Mouse (Mus musculus) left cerebral cortex, postnatal 10 days (tissue): ENCODE measurements around the gene Olfr1451. TPM values are rescaled to one million over a fixed set of nuclear protein-coding genes. Genes with fewer than 3 reads are reported as not detected.
"Not testable (repeated sequence)": the region's sequence is repeated elsewhere in the genome, so short reads cannot be mapped to it uniquely, and the experiment has no call there.

ENCODE experiments used
- DNase-seq, 2 experiments: peaks; one replicate each; pipeline ENCODE4 v3.0.0; 2021 to 2022; ENCODE audit warnings: low spot score in 2 of 2, mixed read lengths in 1 of 2; ENCODE audit errors: extremely low spot score in 1 of 2
- intact Hi-C: fragments of 180-260 bp; cut with DNase I; formaldehyde crosslinking; loops from one replicate; pipeline ENCODE4 v1.15.1; 2025
- total RNA-seq, 2 experiments: library from RNA; stranded (reverse); gene quantifications; 2 replicates each; pipeline ENCODE4 v1.2.3; 2021

Gene Olfr1451
- total RNA-seq, result not detected

- no peak for DNase-seq
- intact Hi-C loops, result no loop called here
Measured at GRCm38 (mm10) chr19:12994714-12995113, at the start of gene Olfr1451. TSS of gene Olfr1451 (plus strand) at chr19:12995014.

GRCm38 (mm10) chr19:12949958-12950357 lies 44.9 kb upstream of the Olfr1451 start, which contains the start of gene Olfr1450:
TSS of gene Olfr1450 (plus strand) at chr19:12950258.
- DNase-seq, result no peak
- intact Hi-C loops, result no loop called here

GRCm38 (mm10) chr19:12970082-12970481 lies 24.7 kb upstream of the Olfr1451 start:
- intact Hi-C loops, DNase-seq: not testable (repeated sequence)

- DNase-seq, intact Hi-C loops: not testable (repeated sequence)
Measured at GRCm38 (mm10) chr19:12992316-12992715, 2.5 kb upstream of the Olfr1451 start.

DNA sequence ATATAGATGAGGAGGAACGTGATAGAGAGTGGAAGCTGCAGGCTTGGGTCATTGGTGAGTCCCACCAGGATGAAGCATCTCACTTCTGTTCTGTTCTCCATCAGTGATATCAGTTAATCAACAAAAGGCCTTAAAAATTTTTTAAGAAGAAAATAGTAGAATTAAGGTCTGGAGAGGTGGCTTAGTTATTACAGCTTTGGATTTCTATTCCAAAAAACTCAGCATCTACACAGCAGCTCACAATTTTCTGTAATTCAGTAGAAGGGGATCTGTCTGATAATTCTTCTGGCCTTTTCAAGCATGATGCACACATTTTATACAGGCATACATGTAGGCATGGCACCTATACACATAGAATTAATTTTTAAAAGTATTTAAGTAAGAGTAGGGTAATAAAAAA lies 33.4 kb downstream of the Olfr1451 start, which contains the start of gene Olfr1453:
Gene Olfr1453, minus strand, starts transcription at position 101 of the 400 bp plus-strand sequence.
- no peak for DNase-seq
- intact Hi-C loops, result no loop called here

Other genes starting within 250 kb of the Olfr1451 start
- gene Cntf, start 229.4 kb upstream of the Olfr1451 start, total RNA-seq, result 1 to 10 TPM; 1.2 to 2.6 TPM
- 10 to 100 TPM; 73.3 to 74.1 TPM for gene Zfp91, start 198.9 kb upstream of the Olfr1451 start, total RNA-seq
- gene Lpxn, start 198.8 kb upstream of the Olfr1451 start, total RNA-seq, result 1 to 10 TPM; 1.1 to 1.5 TPM
- gene Gm5244, start 148.3 kb upstream of the Olfr1451 start, total RNA-seq, result not detected
- gene Olfr1444, start 137.7 kb upstream of the Olfr1451 start, total RNA-seq, result not detected
- not detected for gene Olfr1445, start 111.2 kb upstream of the Olfr1451 start, total RNA-seq
- not detected for gene Olfr1446, start 101.5 kb upstream of the Olfr1451 start, total RNA-seq
- not detected for gene Olfr1447, start 91.3 kb upstream of the Olfr1451 start, total RNA-seq
- not detected for gene Olfr1448, start 70.6 kb upstream of the Olfr1451 start, total RNA-seq
- not detected for gene Olfr1449, start 64.2 kb upstream of the Olfr1451 start, total RNA-seq
- gene Olfr1450, start 44.8 kb upstream of the Olfr1451 start, total RNA-seq, result not detected
- not detected for gene Olfr1453, start 33.3 kb downstream of the Olfr1451 start, total RNA-seq
- not detected for gene Olfr1454, start 65.6 kb downstream of the Olfr1451 start, total RNA-seq
- gene Olfr1457, start 102.9 kb downstream of the Olfr1451 start, total RNA-seq, result not detected
- gene Olfr1458, start 111.8 kb downstream of the Olfr1451 start, total RNA-seq, result not detected
- under 1 TPM; 0.13 to 0.14 TPM for gene Olfr1459, start 154.5 kb downstream of the Olfr1451 start, total RNA-seq
- gene Olfr1461, start 168.0 kb downstream of the Olfr1451 start, total RNA-seq, result not detected
- gene Olfr1462, start 190.7 kb downstream of the Olfr1451 start, total RNA-seq, result not detected
- not detected for gene Olfr1463, start 236.3 kb downstream of the Olfr1451 start, total RNA-seq